Mouse (Mus musculus) forebrain, embryonic 14.5 days (tissue): ENCODE results near the gene Bbip1. TPM values are rescaled to one million over a fixed set of nuclear protein-coding genes. Genes with fewer than 3 reads are reported as not detected.

ENCODE experiments used
- ATAC-seq: fragments of 200-750 bp; cut with Nextera tagmentation; 2 replicates; pipeline ENCODE4 v1.8.0; 2017; ENCODE audit warnings: mild to moderate bottlenecking, moderate library complexity
- DNase-seq: peaks from one replicate; pipeline ENCODE4 v3.0.0-alpha.2; 2015; ENCODE audit warnings: low spot score
- H3K27ac ChIP-seq: fragments of 300-500 bp; sonication (generic); 2 replicates; pipeline ENCODE4 v1.5.1; 2014; ENCODE audit warnings: low read depth, mild to moderate bottlenecking, control low read depth, low read length, moderate library complexity
- H3K27me3 ChIP-seq: fragments of 300-500 bp; sonication (generic); replicated peaks from 2 replicates; pipeline ENCODE4 v1.6.1; 2014; ENCODE audit warnings: low read length, control low read depth, mixed read lengths; ENCODE audit not compliant: control insufficient read depth, insufficient read depth
- H3K36me3 ChIP-seq: fragments of 300-500 bp; sonication (generic); 2 replicates; pipeline ENCODE4 v1.6.1; 2014; ENCODE audit warnings: low read length, control low read depth; ENCODE audit not compliant: control insufficient read depth, insufficient read depth
- H3K4me1 ChIP-seq: fragments of 300-500 bp; sonication (generic); 2 replicates; pipeline ENCODE4 v1.6.1; 2014; ENCODE audit warnings: antibody characterized with exemption, low read length, control low read depth; ENCODE audit not compliant: control insufficient read depth, insufficient read depth
- H3K4me2 ChIP-seq: fragments of 300-500 bp; sonication (generic); 2 replicates; pipeline ENCODE4 v1.6.1; 2014; ENCODE audit warnings: mild to moderate bottlenecking, control low read depth, low read length
- H3K4me3 ChIP-seq: fragments of 300-500 bp; sonication (generic); 2 replicates; pipeline ENCODE4 v1.5.1; 2014; ENCODE audit warnings: low read depth, low read length, control low read depth
- H3K9ac ChIP-seq: fragments of 300-500 bp; sonication (generic); 2 replicates; pipeline ENCODE4 v1.6.1; 2014; ENCODE audit warnings: mild to moderate bottlenecking, low read length, control low read depth, moderate library complexity
- H3K9me3 ChIP-seq: fragments of 300-500 bp; sonication (generic); replicated peaks from 2 replicates; pipeline ENCODE4 v1.6.1; 2016; ENCODE audit warnings: low read length, control low read depth, mixed read lengths; ENCODE audit not compliant: control insufficient read depth
- WGBS: fragments of 180-500 bp; shearing (Covaris S2); extraction: QIAGEN DNeasy Blood & Tissue Kit; methylation state at CpG from one replicate; pipeline ENCODE4 v1.1.7; 2014; 5-methylcytosine and 5-hydroxymethylcytosine counted together
- polyA plus RNA-seq: library from polyadenylated mRNA; unstranded; fragments of >200 nt; fragmentation: Nextera tagmentation; extraction: Ambion mirVana; gene quantifications from 2 replicates; pipeline ENCODE4 v1.2.1, GENCODE M21; 2014

Gene Bbip1
- polyA plus RNA-seq, 1 experiment from 2014 or later, result 174 TPM

GRCm38 (mm10) chr19:53889555-53889954 is 54.9 kb downstream of the Bbip1 start:
- ATAC-seq (no peak), DNase-seq (no peak)
- Histone ChIP-seq H3K4me2 (no peak overlapping the region), H3K9ac (no peak overlapping the region), H3K36me3 (no peaks in the 10 kb centered on the region), H3K27me3 (no peaks in the 10 kb centered on the region), H3K9me3 (no peaks in the 10 kb centered on the region), H3K4me1 (peaks cover 5% of the 10 kb centered on the region), H3K4me3 (no peak overlapping the region), H3K27ac (no peak overlapping the region)
- 91% methylated on average over 5 of the region's 5 CpGs for WGBS

DNA sequence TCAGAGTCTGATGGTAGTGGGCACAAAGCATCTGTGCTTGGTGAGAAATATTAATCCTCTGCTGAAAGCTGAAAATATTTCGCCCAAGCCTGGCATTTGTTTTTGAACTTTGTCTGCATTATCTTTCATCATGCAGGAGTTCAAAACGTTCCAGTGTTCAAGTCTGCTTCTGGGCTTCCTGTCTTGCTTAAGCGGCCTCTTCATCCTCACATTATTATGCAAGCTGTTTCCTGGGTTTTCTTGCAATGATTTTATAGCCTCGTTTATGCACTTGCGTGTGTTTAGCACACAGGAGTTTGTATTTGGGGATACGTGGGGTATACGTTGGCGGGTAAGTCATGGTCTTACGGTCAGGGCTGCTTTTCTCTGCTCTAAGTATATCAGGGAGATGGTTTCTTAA is 56.1 kb downstream of the Bbip1 start:
- H3K4me1 ChIP-seq, result peaks cover 5% of the 10 kb centered on the region
- no peak overlapping the region for H3K9ac ChIP-seq
- no peak for ATAC-seq
- H3K27ac ChIP-seq, result no peak overlapping the region
- no peak overlapping the region for H3K4me2 ChIP-seq
- no peaks in the 10 kb centered on the region for H3K27me3 ChIP-seq
- H3K36me3 ChIP-seq, result no peaks in the 10 kb centered on the region
- no peak for DNase-seq
- H3K4me3 ChIP-seq, result no peak overlapping the region
- 84% methylated on average over 9 of the region's 9 CpGs for WGBS
- no peaks in the 10 kb centered on the region for H3K9me3 ChIP-seq

DNA sequence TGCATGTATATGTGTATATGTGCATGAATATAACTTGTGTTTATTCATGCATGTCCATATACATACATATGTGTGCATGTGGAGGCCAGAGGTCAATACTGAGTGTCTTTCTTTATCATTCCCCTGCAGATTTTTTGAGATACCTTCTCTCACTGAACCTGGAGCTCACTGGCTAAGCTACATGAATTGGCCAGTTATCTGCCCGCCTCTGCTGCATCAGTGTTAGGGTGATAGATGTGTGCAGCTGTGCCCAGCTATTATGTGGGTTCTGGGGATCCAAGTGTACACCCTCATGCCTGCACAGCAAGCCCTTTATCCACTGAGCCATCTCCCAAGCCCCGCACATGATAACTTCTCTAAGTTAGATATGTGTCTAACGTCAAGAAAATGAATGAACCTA is 56.6 kb downstream of the Bbip1 start:
- Histone ChIP-seq H3K9me3 (no peaks in the 10 kb centered on the region), H3K27ac (no peak overlapping the region), H3K36me3 (no peaks in the 10 kb centered on the region), H3K9ac (no peak overlapping the region), H3K4me3 (no peak overlapping the region), H3K4me2 (no peak overlapping the region), H3K4me1 (peaks cover 5% of the 10 kb centered on the region), H3K27me3 (no peaks in the 10 kb centered on the region)
- no peak for ATAC-seq
- WGBS, result 90% methylated on average over 3 of the region's 3 CpGs
- no peak for DNase-seq

GRCm38 (mm10) chr19:53886576-53887370 is 57.7 kb downstream of the Bbip1 start:
- Histone ChIP-seq H3K4me1 (peaks cover 5% of the 10 kb centered on the region), H3K36me3 (no peaks in the 10 kb centered on the region), H3K27me3 (no peaks in the 10 kb centered on the region), H3K4me3 (no peak overlapping the region), H3K9ac (no peak overlapping the region), H3K27ac (no peak overlapping the region), H3K4me2 (no peak overlapping the region), H3K9me3 (no peaks in the 10 kb centered on the region)
- DNase-seq, result no peak
- no peak for ATAC-seq
- WGBS, result 91% methylated on average over 10 of the region's 10 CpGs

- Histone ChIP-seq H3K4me2 (no peak overlapping the region), H3K4me1 (peaks cover 5% of the 10 kb centered on the region), H3K27me3 (no peaks in the 10 kb centered on the region), H3K9ac (no peak overlapping the region), H3K27ac (no peak overlapping the region), H3K9me3 (no peaks in the 10 kb centered on the region), H3K36me3 (no peaks in the 10 kb centered on the region), H3K4me3 (no peak overlapping the region)
- ATAC-seq (no peak), DNase-seq (peak; percentile 61)
- 8% methylated on average over 10 of the region's 10 CpGs for WGBS
Observed at GRCm38 (mm10) chr19:53885450-53885849, 59.0 kb downstream of the Bbip1 start.

GRCm38 (mm10) chr19:53881786-53882185 is 62.6 kb downstream of the Bbip1 start:
- ATAC-seq, result no peak
- Histone ChIP-seq H3K9ac (no peak overlapping the region), H3K4me3 (no peak overlapping the region), H3K9me3 (no peaks in the 10 kb centered on the region), H3K27me3 (no peaks in the 10 kb centered on the region), H3K27ac (no peak overlapping the region), H3K4me2 (no peak overlapping the region), H3K4me1 (peaks cover 5% of the 10 kb centered on the region), H3K36me3 (no peaks in the 10 kb centered on the region)
- no peak for DNase-seq
- 73% methylated on average over 5 of the region's 5 CpGs for WGBS

GRCm38 (mm10) chr19:53880460-53880859 is 64.0 kb downstream of the Bbip1 start:
- Histone ChIP-seq H3K9me3 (no peaks in the 10 kb centered on the region), H3K27ac (no peak overlapping the region), H3K4me3 (no peak overlapping the region), H3K9ac (no peak overlapping the region), H3K36me3 (no peaks in the 10 kb centered on the region), H3K4me2 (no peak overlapping the region), H3K4me1 (peaks cover 3% of the 10 kb centered on the region), H3K27me3 (no peaks in the 10 kb centered on the region)
- WGBS, result 85% methylated on average over 1 of the region's 1 CpGs
- no peak for ATAC-seq
- DNase-seq, result no peak

Other genes starting within 250 kb of the Bbip1 start
- 62.1 and 75.4 TPM in 2 replicates for gene Pdcd4, start 52.4 kb downstream of the Bbip1 start, polyA plus RNA-seq
- 49.6 and 61.1 TPM in 2 replicates for gene Shoc2, start 321 bp downstream of the Bbip1 start, polyA plus RNA-seq
- gene Adra2a, start 99.5 kb upstream of the Bbip1 start, polyA plus RNA-seq, result 1.8 and 1.9 TPM in 2 replicates